ENCODE assay signal across 21 mouse cellular contexts in the genomic region with DNA sequence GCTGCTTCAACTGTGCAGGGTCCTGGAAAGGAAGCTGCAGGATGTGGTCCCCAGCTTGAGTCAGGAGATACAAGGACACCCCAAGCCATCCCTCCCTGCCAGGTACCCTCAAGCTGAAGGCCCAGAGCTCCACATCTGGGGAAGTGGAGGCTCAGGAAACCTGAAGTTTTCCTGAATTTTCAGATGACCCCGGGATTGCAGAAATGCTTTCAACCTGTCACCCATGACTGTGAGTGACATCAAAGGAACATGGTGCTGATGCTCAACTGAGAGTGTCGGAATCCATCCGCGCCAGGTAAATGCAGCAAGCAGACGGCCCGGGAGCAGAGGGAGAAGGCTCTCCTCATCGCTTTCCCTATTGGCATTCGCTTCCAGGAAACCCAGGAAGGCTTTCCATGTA.
DNase-seq lines count a peak whose midpoint lies in the region; ATAC-seq and TF ChIP-seq lines count a peak whose summit lies in the region.
"Had no signal": no experiment of that assay in that cellular context is flagged by ENCODE, and none has a peak within 500 bp of the region (broad histone marks: within the 10 kb centered on the region; RNA-seq: fewer than 3 reads in every experiment).

No protein-coding gene starts in this region.

- no peaks in the 10 kb centered on the region for H3K9me3 ChIP-seq in heart, embryonic 11.5 days (replicated peaks; ENCODE audit: control insufficient read depth, low read length)
- H3K9me3 ChIP-seq in intestine, embryonic 14.5 days (ENCODE audit: control insufficient read depth, low read length) = no peaks in the 10 kb centered on the region
- no peaks in the 10 kb centered on the region for H3K9me3 ChIP-seq in intestine, postnatal 0 days (ENCODE audit: control insufficient read depth)
- no peaks in the 10 kb centered on the region for H3K9me3 ChIP-seq in limb, embryonic 10.5 days (replicated peaks)
- H3K9me3 ChIP-seq: forebrain, embryonic 10.5 days; hindbrain, embryonic 10.5 days; hindbrain, embryonic 13.5 days had no signal

- ATAC-seq in heart, embryonic 11.5 days (replicated peaks; ENCODE audit: insufficient number of reproducible peaks, low FRiP score, low TSS enrichment) = no peak
- no peak for ATAC-seq in intestine, embryonic 14.5 days (replicated peaks; ENCODE audit: low FRiP score, low TSS enrichment, low read depth)
- ATAC-seq in intestine, postnatal 0 days = no peak
- ATAC-seq: forebrain, embryonic 14.5 days; hindbrain, embryonic 16.5 days; intestine, embryonic 16.5 days; Patski had no signal

- peak; percentile 66 for DNase-seq in heart, adult 11 months
- peak; percentile 44 for DNase-seq in intestine, embryonic 14.5 days (ENCODE audit: low spot score)
- DNase-seq in limb, embryonic 10.5 days (ENCODE audit: low spot score) = peak; percentile 28
- DNase-seq in right cerebral cortex, adult 18-20 months = no peak
- DNase-seq: adrenal gland, postnatal 10 days; adrenal gland, postnatal 36 days; B cell, adult 2 months; cerebellum, adult 18-20 months; cerebellum, adult 9-10 months; cerebellum, postnatal 14 days; gastrocnemius, postnatal 25 days had no signal

- 84% methylated on average over 8 of the region's 8 CpGs for whole genome bisulfite sequencing in heart, embryonic 11.5 days (ENCODE audit: insufficient replicate concordance)
- WGBS in intestine, embryonic 14.5 days = 98% methylated on average over 8 of the region's 8 CpGs
- WGBS in intestine, postnatal 0 days = 90% methylated on average over 8 of the region's 8 CpGs
- 90% methylated on average over 8 of the region's 8 CpGs for WGBS in limb, embryonic 10.5 days

- H3K4me3 ChIP-seq in heart, embryonic 11.5 days (ENCODE audit: low read depth, low read length) = no peak overlapping the region
- H3K4me3 ChIP-seq in intestine, embryonic 14.5 days (ENCODE audit: low read depth, low read length) = no peak overlapping the region
- H3K4me3 ChIP-seq in intestine, postnatal 0 days (ENCODE audit: low read depth, low read length) = no peak overlapping the region
- H3K4me3 ChIP-seq in limb, embryonic 10.5 days = no peak overlapping the region
- H3K4me3 ChIP-seq: forebrain, embryonic 10.5 days; hindbrain, embryonic 10.5 days; hindbrain, embryonic 13.5 days had no signal

- H3K4me2 ChIP-seq in heart, embryonic 11.5 days = no peak overlapping the region
- H3K4me2 ChIP-seq in intestine, embryonic 14.5 days (ENCODE audit: low read length) = no peak overlapping the region
- H3K4me2 ChIP-seq in intestine, postnatal 0 days (replicated peaks; ENCODE audit: low read depth) = no peak overlapping the region
- H3K4me2 ChIP-seq: hindbrain, embryonic 13.5 days had no signal

- no peaks in the 10 kb centered on the region for H3K36me3 ChIP-seq in heart, embryonic 11.5 days (ENCODE audit: control insufficient read depth, insufficient read depth, low read length)
- H3K36me3 ChIP-seq in intestine, embryonic 14.5 days (ENCODE audit: control insufficient read depth, insufficient read depth, low read length) = no peaks in the 10 kb centered on the region
- H3K36me3 ChIP-seq in intestine, postnatal 0 days (ENCODE audit: control insufficient read depth, insufficient read depth) = no peaks in the 10 kb centered on the region
- H3K36me3 ChIP-seq in limb, embryonic 10.5 days = no peaks in the 10 kb centered on the region
- H3K36me3 ChIP-seq: forebrain, embryonic 10.5 days; G1E; hindbrain, embryonic 10.5 days; hindbrain, embryonic 13.5 days had no signal

- H3K4me1 ChIP-seq in heart, embryonic 11.5 days (ENCODE audit: control insufficient read depth, insufficient read depth, low read length) = peaks cover 11% of the 10 kb centered on the region
- H3K4me1 ChIP-seq in intestine, embryonic 14.5 days (replicated peaks; ENCODE audit: control insufficient read depth, insufficient read depth, low read length) = peaks cover 19% of the 10 kb centered on the region; the same call in 1 of the 2 replicates
- H3K4me1 ChIP-seq in intestine, postnatal 0 days (replicated peaks; ENCODE audit: control insufficient read depth, insufficient read depth, low read length) = no peaks in the 10 kb centered on the region
- H3K4me1 ChIP-seq in limb, embryonic 10.5 days = peaks cover 22% of the 10 kb centered on the region; the same call in 1 of the 2 replicates

- H3K9ac ChIP-seq in heart, embryonic 11.5 days (ENCODE audit: low read depth, low read length) = no peak overlapping the region
- no peak overlapping the region for H3K9ac ChIP-seq in intestine, embryonic 14.5 days (ENCODE audit: low read length)
- no peak overlapping the region for H3K9ac ChIP-seq in intestine, postnatal 0 days (ENCODE audit: low read depth, low read length)
- H3K9ac ChIP-seq: hindbrain, embryonic 13.5 days had no signal

- no peak for TF ChIP-seq CTCF in intestine, postnatal 0 days (IDR thresholded peaks at IDR 0.05; ENCODE audit: low read depth)

- no peak overlapping the region for H3K27ac ChIP-seq in heart, embryonic 11.5 days (ENCODE audit: low read depth, low read length)
- no peak overlapping the region for H3K27ac ChIP-seq in intestine, embryonic 14.5 days (ENCODE audit: low read depth)
- H3K27ac ChIP-seq in intestine, postnatal 0 days (ENCODE audit: low read depth, low read length) = no peak overlapping the region
- no peak overlapping the region for H3K27ac ChIP-seq in limb, embryonic 10.5 days
- H3K27ac ChIP-seq: forebrain, embryonic 10.5 days; hindbrain, embryonic 10.5 days; hindbrain, embryonic 13.5 days had no signal

- peaks cover 7% of the 10 kb centered on the region for H3K27me3 ChIP-seq in heart, embryonic 11.5 days (ENCODE audit: control insufficient read depth, insufficient read depth, low read length)
- H3K27me3 ChIP-seq in intestine, embryonic 14.5 days (replicated peaks; ENCODE audit: control insufficient read depth, insufficient read depth, low read length) = no peaks in the 10 kb centered on the region
- H3K27me3 ChIP-seq in intestine, postnatal 0 days (replicated peaks; ENCODE audit: control insufficient read depth, insufficient read depth, low read length) = no peaks in the 10 kb centered on the region
- no peaks in the 10 kb centered on the region; the same call in 1 of the 2 replicates for H3K27me3 ChIP-seq in limb, embryonic 10.5 days (ENCODE audit: low read depth, poor library complexity, severe bottlenecking)
- H3K27me3 ChIP-seq: hindbrain, embryonic 13.5 days; Patski had no signal
